Mouse (Mus musculus): ENCODE data around the gene Ccdc61. TPM values are rescaled to one million over a fixed set of nuclear protein-coding genes. Genes with fewer than 3 reads are reported as not detected.

The Ccdc61 gene
- 28.0 TPM in 2 replicates for polyA plus RNA-seq (2015; fragmentation: Nextera tagmentation; extraction: Ambion mirVana)

DNA sequence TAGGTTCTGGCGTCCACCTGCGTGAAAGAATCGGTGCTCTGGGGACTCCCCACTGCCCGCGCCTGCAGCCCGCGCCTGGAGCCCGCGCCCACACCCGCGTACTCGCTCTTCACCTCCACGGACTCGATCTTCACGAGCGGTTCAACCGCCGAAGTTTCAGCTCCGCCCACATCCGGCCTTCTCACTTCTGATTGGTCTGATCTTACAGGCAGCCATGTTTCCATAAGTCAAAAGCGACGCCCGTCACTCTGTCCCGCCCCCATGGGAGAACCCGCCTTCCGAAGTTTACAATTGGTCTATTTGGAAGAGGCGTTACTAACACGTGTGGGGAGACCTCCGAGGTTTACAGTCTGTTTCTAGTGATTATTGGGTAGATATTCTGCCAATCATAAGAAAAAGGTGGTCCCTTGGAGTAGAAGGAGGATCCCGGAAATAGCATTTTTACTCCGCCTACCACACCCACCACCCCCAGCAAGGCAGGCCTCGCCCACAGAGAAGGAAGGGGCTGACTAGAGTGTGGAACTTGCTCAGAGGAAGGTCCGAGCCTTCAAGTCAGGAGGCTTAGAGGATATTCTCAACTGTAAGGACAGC, at the start of gene Ccdc61:
Gene Ccdc61, minus strand, starts transcription at position 175 of the 591 bp plus-strand sequence.
- WGBS = under 1% methylated on average over 33 of the region's 33 CpGs
- H3K4me1 ChIP-seq = peaks cover 24% of the 10 kb centered on the region
- peak within 1 kb of the TSS; percentile 43; the same call in 1 of the 2 replicates for H3K27ac ChIP-seq

DNA sequence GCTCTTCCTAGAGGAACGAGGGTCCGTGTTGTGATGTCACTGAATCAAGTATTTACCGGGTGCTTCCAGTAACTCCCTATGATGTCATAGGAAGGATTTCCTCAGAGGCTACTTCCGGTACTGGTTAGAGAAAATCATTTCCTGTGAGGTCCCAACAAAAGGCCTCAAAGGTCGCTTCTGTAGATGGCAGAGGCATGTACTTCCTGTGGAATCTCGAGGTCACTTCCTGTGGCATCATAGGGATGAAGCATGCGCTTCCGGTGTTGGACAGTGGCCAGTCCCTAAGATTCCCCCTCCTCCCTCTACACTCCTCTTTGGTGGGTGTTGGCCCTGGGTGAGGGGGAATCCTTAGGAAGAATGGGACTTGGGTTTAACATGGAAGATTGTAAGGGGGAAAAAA, 49.2 kb upstream of the Ccdc61 start:
- H3K27ac ChIP-seq = no peak overlapping the region
- H3K27me3 ChIP-seq = peaks cover 90% of the 10 kb centered on the region
- no peaks in the 10 kb centered on the region for H3K36me3 ChIP-seq
- H3K9me3 ChIP-seq = no peaks in the 10 kb centered on the region
- H3K4me2 ChIP-seq = no peak overlapping the region
- no peak for ATAC-seq (ENCODE audit: insufficient number of reproducible peaks, low FRiP score, low TSS enrichment, low read depth)
- no peak overlapping the region for H3K9ac ChIP-seq
- WGBS = 44% methylated on average over 8 of the region's 8 CpGs
- peaks cover 19% of the 10 kb centered on the region for H3K4me1 ChIP-seq
- no peak overlapping the region for H3K4me3 ChIP-seq

More for the DNA sequence above, at the start of gene Ccdc61:
- H3K4me2 ChIP-seq = peak within 1 kb of the TSS; percentile 71
- H3K9ac ChIP-seq = peak within 1 kb of the TSS; percentile 55
- peak within 1 kb of the TSS; percentile 73 for H3K4me3 ChIP-seq
- no peaks in the 10 kb centered on the region for H3K9me3 ChIP-seq
- no peaks in the 10 kb centered on the region for H3K27me3 ChIP-seq
- ATAC-seq (ENCODE audit: insufficient number of reproducible peaks, low FRiP score, low TSS enrichment, low read depth) = peak; percentile 99
- H3K36me3 ChIP-seq = peaks cover 5% of the 10 kb centered on the region

DNA sequence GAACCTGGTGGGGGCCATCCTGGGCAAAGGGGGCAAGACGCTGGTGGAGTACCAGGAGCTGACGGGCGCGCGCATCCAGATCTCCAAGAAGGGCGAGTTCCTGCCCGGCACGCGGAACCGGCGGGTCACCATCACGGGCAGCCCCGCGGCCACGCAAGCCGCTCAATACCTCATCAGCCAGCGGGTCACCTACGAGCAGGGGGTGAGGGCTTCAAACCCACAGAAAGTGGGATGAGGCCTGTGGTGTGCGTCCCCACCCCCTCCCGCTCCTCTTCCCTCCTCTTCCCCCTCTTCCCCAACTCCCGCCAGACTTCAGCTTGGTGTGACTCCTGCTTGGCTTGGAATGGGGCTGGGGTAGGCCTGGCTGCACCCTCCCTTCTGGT, 48.2 kb upstream of the Ccdc61 start:
- Histone ChIP-seq H3K4me1 (peaks cover 17% of the 10 kb centered on the region), H3K4me3 (peak overlapping the region; percentile 56), H3K9ac (peak overlapping the region; percentile 35), H3K36me3 (no peaks in the 10 kb centered on the region), H3K27ac (no peak overlapping the region), H3K4me2 (peak overlapping the region; percentile 92), H3K9me3 (no peaks in the 10 kb centered on the region), H3K27me3 (peaks cover 81% of the 10 kb centered on the region)
- ATAC-seq (ENCODE audit: insufficient number of reproducible peaks, low FRiP score, low TSS enrichment, low read depth) = no peak
- under 1% methylated on average over 21 of the region's 21 CpGs for WGBS

DNA sequence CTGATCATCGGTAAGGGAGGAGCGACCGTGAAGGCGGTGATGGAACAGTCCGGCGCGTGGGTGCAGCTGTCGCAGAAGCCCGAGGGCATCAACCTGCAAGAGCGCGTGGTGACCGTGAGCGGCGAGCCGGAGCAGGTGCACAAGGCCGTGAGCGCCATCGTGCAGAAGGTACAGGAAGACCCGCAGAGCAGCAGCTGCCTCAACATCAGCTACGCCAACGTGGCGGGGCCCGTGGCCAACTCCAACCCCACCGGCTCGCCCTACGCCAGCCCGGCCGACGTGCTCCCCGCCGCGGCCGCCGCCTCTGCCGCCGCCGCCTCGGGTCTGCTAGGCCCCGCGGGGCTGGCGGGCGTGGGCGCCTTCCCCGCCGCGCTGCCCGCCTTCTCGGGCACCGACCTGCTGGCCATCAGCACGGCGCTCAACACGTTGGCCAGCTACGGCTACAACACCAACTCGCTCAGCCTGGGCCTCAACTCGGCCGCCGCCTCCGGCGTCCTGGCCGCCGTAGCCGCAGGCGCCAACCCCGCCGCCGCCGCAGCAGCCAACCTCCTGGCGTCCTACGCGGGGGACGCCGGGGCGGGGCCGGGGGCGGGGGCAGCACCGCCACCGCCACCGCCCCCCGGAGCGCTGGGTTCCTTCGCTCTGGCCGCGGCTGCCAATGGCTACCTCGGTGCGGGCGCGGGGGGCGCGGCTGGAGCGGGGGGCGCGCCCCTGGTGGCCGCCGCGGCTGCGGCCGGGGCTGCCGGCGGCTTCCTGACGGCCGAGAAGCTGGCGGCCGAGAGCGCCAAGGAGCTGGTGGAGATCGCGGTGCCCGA, 47.6 kb upstream of the Ccdc61 start:
- peak overlapping the region; percentile 35 for H3K9ac ChIP-seq
- H3K27me3 ChIP-seq = peaks cover 75% of the 10 kb centered on the region
- peak overlapping the region; percentile 56 for H3K4me3 ChIP-seq
- ATAC-seq (ENCODE audit: insufficient number of reproducible peaks, low FRiP score, low TSS enrichment, low read depth) = 0 out of 2 replicates have a peak, but pooled peaks have one; percentile 63
- peaks cover 15% of the 10 kb centered on the region for H3K4me1 ChIP-seq
- no peaks in the 10 kb centered on the region for H3K36me3 ChIP-seq
- WGBS = 1% methylated on average over 79 of the region's 107 CpGs
- H3K4me2 ChIP-seq = peak overlapping the region; percentile 92
- H3K9me3 ChIP-seq = no peaks in the 10 kb centered on the region
- H3K27ac ChIP-seq = no peak overlapping the region

DNA sequence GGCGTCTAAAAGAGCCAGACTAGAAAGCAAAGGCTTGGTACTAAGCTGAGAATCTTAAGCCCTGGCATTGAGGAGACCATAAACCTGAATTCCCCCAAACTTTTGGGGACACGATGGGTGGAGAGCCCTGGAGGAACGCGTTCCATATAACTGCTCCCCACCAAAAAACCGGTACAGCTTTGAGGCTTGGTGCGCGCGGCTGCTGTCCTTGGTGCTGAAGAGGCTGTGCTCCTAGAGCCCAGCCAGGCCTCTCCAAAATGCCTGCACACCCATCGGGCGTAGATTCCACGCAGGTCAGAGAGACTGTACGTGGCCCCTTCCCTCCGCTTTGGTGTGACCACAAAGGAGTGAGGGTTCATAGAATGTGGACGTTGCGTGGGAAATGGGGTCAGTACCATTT, 41.2 kb upstream of the Ccdc61 start:
- H3K4me1 ChIP-seq = 0 out of 2 replicates have a peak, but pooled peaks cover 2% of the 10 kb centered on the region
- no peak for ATAC-seq (ENCODE audit: insufficient number of reproducible peaks, low FRiP score, low TSS enrichment, low read depth)
- H3K27ac ChIP-seq = no peak overlapping the region
- no peak overlapping the region for H3K4me3 ChIP-seq
- no peak overlapping the region for H3K9ac ChIP-seq
- H3K27me3 ChIP-seq = peaks cover 30% of the 10 kb centered on the region
- H3K36me3 ChIP-seq = no peaks in the 10 kb centered on the region
- no peak overlapping the region for H3K4me2 ChIP-seq
- 17% methylated on average over 15 of the region's 15 CpGs for WGBS
- H3K9me3 ChIP-seq = no peaks in the 10 kb centered on the region

DNA sequence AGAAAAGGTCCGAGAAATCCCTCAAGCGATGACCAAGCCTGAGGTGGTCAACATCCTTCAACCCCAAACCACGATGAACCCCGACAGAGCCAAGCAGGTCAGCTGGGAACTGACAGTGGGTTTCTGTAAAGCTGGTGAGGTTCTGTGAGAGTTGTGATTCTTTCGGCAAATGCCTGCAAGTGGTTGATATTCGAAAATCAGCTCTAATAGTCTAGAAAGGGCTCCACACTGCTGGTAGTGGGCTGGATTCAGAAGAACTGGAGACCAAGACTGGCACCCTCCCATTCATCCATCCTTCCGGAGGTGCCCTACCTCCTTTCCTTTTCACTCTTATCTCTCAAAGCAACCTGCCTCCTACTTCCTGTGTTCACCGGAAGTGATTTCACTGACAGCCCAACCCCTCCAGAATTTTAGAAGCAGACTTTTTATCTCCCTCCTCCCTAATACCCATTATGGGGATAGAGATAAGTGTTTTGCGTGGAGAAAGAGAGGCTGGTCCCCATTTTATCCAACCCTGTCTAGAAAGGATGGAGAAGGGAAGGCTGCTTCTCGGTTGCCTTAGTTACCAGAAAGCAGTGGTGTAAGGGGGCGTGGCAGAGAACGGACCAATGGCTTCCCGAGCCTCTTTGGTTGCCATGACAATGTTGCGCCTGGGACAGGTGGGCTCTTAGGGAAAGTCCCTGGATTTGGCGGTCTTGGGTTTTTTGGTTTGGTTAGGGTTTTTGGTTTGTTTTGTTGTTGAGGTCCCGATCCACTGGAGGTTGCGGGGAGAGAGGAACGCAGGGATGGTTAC, 40.5 kb upstream of the Ccdc61 start:
- no peak for ATAC-seq (ENCODE audit: insufficient number of reproducible peaks, low FRiP score, low TSS enrichment, low read depth)
- H3K36me3 ChIP-seq = no peaks in the 10 kb centered on the region
- H3K9me3 ChIP-seq = no peaks in the 10 kb centered on the region
- no peak overlapping the region for H3K9ac ChIP-seq
- 0 out of 2 replicates have a peak, but pooled peaks cover 2% of the 10 kb centered on the region for H3K4me1 ChIP-seq
- WGBS = 22% methylated on average over 18 of the region's 18 CpGs
- H3K4me2 ChIP-seq = no peak overlapping the region
- no peak overlapping the region for H3K27ac ChIP-seq
- H3K4me3 ChIP-seq = no peak overlapping the region
- peaks cover 23% of the 10 kb centered on the region for H3K27me3 ChIP-seq

DNA sequence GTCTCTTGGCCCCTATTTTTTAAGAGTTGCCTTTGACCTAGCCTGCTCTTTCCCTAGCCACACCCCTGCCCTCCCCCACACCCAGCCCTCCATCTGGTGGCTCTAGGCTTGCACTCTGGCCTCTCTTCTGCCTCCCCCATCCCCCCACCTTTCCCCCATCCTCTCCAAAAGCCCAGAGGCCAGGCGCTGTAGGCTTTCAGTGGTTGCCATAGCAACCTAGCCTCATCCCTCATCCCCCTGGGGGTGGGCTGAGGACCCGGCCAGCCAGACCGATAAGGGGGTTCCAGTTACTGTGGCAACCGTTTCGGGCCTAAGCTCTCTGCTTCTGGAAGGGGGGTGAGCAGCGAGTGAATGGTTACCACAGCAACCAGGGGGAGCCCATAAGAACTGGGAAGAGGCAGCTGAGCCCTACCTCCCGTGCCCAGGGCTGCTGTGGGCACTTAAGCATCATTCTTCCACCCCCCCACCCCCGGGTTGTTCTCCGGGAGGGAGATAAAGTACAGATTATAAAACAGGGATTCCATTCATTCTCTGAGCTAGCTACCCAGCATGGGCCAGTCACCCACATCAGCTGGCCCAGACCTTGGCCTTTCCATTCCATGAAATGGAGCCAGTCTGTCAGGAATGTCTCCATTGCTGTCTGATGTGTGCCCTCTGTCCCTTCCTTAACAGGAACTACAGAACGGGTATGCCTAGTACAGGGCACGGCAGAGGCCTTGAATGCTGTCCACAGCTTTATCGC, 39.7 kb upstream of the Ccdc61 start:
- peaks cover 23% of the 10 kb centered on the region for H3K27me3 ChIP-seq
- ATAC-seq (ENCODE audit: insufficient number of reproducible peaks, low FRiP score, low TSS enrichment, low read depth) = no peak

DNA sequence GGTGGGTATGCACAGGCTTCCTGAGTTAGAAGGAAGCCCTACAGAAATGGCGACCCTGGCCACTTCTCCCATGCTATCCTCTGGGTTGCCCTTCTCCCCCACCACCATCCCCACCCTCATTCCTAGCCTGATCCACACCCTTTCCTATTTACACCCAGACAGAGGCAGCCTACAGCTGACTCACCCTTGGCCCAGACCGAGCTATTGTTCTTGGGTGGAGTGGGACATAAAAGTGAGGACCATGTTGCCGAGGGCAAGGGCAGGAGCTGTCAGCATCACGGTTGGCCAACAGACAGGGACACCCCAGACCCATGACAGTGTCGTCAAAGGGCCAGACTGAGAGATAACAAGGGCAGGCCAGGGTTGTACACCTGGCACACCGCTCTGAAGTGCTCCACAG, 37.9 kb upstream of the Ccdc61 start:
- no peak overlapping the region for H3K4me2 ChIP-seq
- no peaks in the 10 kb centered on the region for H3K9me3 ChIP-seq
- ATAC-seq (ENCODE audit: insufficient number of reproducible peaks, low FRiP score, low TSS enrichment, low read depth) = no peak
- H3K36me3 ChIP-seq = no peaks in the 10 kb centered on the region
- 60% methylated on average over 6 of the region's 6 CpGs for WGBS
- no peak overlapping the region for H3K27ac ChIP-seq
- peaks cover 23% of the 10 kb centered on the region for H3K27me3 ChIP-seq
- H3K9ac ChIP-seq = no peak overlapping the region
- no peak overlapping the region for H3K4me3 ChIP-seq
- 0 out of 2 replicates have a peak, but pooled peaks cover 2% of the 10 kb centered on the region for H3K4me1 ChIP-seq

More for the DNA sequence above, 39.7 kb upstream of the Ccdc61 start:
- H3K36me3 ChIP-seq = no peaks in the 10 kb centered on the region
- no peak overlapping the region for H3K4me3 ChIP-seq
- no peak overlapping the region for H3K27ac ChIP-seq
- 39% methylated on average over 12 of the region's 12 CpGs for WGBS
- H3K9me3 ChIP-seq = no peaks in the 10 kb centered on the region
- H3K4me1 ChIP-seq = 0 out of 2 replicates have a peak, but pooled peaks cover 2% of the 10 kb centered on the region
- H3K4me2 ChIP-seq = no peak overlapping the region
- H3K9ac ChIP-seq = no peak overlapping the region

DNA sequence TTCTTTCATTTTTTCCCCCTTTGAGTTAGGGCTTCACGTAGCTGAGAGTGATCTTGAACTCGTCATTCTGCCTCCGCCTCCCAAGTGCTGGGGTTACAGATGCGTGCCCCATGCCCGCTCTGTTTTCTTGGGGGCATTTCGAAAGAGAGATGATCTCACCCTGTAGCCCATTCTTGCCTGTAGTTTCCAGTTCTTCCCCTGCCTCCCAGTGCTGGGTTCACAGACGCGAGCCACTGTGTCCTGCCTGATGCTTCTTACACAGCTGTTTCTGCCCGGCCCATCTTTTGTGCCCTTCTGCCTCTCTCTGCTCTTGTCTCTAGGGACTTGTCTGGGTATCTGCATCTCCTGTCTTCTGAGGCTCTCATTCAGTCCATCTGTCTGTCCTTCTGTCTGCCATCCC, 32.6 kb upstream of the Ccdc61 start:
- peaks cover 14% of the 10 kb centered on the region; the same call in 1 of the 2 replicates for H3K27me3 ChIP-seq
- H3K4me2 ChIP-seq = no peak overlapping the region
- no peak overlapping the region for H3K4me3 ChIP-seq
- no peak for ATAC-seq (ENCODE audit: insufficient number of reproducible peaks, low FRiP score, low TSS enrichment, low read depth)
- no peaks in the 10 kb centered on the region for H3K9me3 ChIP-seq
- H3K9ac ChIP-seq = no peak overlapping the region
- H3K27ac ChIP-seq = no peak overlapping the region
- H3K36me3 ChIP-seq = no peaks in the 10 kb centered on the region
- no peaks in the 10 kb centered on the region for H3K4me1 ChIP-seq
- 52% methylated on average over 9 of the region's 9 CpGs for WGBS

DNA sequence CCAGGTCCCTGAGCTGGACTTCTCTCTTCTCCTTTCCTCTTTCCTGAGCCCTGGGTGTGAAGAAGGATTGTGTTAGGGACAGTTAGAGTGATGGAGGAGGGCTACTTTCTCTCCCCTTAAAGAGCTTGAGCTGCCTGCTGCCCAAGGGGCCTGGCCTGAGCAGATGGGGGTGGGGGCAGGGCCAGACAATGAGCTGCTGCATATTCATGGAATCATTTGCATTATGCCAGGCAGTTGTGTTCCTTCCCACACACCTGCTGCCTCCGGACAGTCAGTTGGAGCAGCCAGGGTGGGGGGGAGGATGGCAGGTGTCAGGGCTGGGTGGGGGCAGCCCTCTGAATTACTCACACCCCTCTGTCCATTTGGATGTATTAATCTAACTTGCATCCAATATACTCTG, 32.2 kb upstream of the Ccdc61 start:
- no peak for ATAC-seq (ENCODE audit: insufficient number of reproducible peaks, low FRiP score, low TSS enrichment, low read depth)
- Histone ChIP-seq H3K4me3 (no peak overlapping the region), H3K9me3 (no peaks in the 10 kb centered on the region), H3K9ac (no peak overlapping the region), H3K4me2 (no peak overlapping the region), H3K36me3 (no peaks in the 10 kb centered on the region), H3K4me1 (no peaks in the 10 kb centered on the region), H3K27me3 (peaks cover 14% of the 10 kb centered on the region; the same call in 1 of the 2 replicates), H3K27ac (no peak overlapping the region)
- 23% methylated on average over 1 of the region's 1 CpGs for WGBS

DNA sequence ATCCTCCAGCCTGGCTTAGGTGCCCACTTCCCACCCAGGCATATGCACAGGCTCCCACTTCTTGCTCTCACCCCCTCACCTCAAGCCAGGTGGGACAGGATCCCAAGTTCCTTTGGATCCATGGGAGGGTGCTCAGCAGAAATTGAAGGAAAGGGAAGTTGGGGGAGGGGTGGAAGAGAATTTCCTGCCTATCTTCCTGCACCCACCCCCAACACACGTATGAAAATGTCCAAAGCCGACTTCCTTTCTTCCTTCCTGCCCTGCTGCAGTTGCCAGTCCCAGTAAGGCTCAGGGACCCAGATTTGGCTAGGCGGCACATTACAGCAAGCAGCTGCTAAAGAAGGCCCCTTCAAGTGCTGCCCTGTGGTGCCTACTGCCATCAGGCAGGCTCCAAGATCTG, 17.5 kb upstream of the Ccdc61 start:
- Histone ChIP-seq H3K36me3 (no peaks in the 10 kb centered on the region), H3K4me1 (peaks cover 13% of the 10 kb centered on the region), H3K9me3 (no peaks in the 10 kb centered on the region), H3K4me2 (no peak overlapping the region), H3K27me3 (peaks cover 62% of the 10 kb centered on the region), H3K4me3 (no peak overlapping the region), H3K9ac (no peak overlapping the region), H3K27ac (no peak overlapping the region)
- 22% methylated on average over 3 of the region's 3 CpGs for WGBS
- no peak for ATAC-seq (ENCODE audit: insufficient number of reproducible peaks, low FRiP score, low TSS enrichment, low read depth)
